Mouse (Mus musculus) brown adipose tissue, adult 24 weeks (tissue): ENCODE results near the gene Palld. TPM values are rescaled to one million over a fixed set of nuclear protein-coding genes. Genes with fewer than 3 reads are reported as not detected.

ENCODE experiments used
- H3K27ac ChIP-seq: fragments of 200-500 bp; replicated peaks from 2 replicates; pipeline ENCODE4 v1.5.1; 2012; ENCODE audit warnings: low read depth, mild to moderate bottlenecking, low read length
- H3K4me1 ChIP-seq: fragments of 200-500 bp; 2 replicates; pipeline ENCODE4 v1.6.1; 2012; ENCODE audit warnings: low read length, mixed read lengths; ENCODE audit not compliant: control insufficient read depth, insufficient read depth, insufficient read length
- H3K4me3 ChIP-seq: fragments of 200-500 bp; 2 replicates; pipeline ENCODE4 v1.5.1; 2012; ENCODE audit warnings: low read depth, mild to moderate bottlenecking, low read length, moderate library complexity; ENCODE audit not compliant: insufficient read depth
- polyA plus RNA-seq: library from polyadenylated mRNA; stranded (reverse); fragments of >200 nt; gene quantifications from 2 replicates; pipeline ENCODE4 v1.2.4, GENCODE M21; 2012; ENCODE audit not compliant: missing spikeins, insufficient read depth, insufficient read length

Palld gene
- 14.7 and 16.7 TPM in 2 replicates for polyA plus RNA-seq

DNA sequence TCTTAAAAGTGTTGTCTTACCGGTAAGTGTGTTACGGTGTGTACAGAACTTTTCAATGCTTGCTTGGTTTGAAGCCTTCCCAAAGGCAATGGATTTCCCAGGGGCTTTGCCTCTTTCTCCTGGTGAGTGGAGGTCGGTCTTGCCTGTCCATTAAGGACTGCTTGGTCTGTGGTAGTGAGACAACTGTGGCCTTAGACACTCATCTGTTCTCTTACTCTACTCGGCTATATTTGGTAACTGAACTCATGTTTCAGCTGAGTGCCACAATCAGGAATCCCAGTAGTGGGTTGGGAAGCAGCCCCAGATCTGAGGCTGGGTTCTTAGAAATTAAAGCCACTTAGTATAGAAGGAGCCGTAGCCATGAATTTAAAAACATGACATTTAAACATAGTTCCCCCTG, at the start of gene Palld:
Gene Palld, minus strand, starts transcription at position 170 of the 400 bp plus-strand sequence.
- no peak within 1 kb of the TSS for H3K4me3 ChIP-seq
- no peaks in the 10 kb centered on the region for H3K4me1 ChIP-seq
- H3K27ac ChIP-seq, result no peak within 1 kb of the TSS

DNA sequence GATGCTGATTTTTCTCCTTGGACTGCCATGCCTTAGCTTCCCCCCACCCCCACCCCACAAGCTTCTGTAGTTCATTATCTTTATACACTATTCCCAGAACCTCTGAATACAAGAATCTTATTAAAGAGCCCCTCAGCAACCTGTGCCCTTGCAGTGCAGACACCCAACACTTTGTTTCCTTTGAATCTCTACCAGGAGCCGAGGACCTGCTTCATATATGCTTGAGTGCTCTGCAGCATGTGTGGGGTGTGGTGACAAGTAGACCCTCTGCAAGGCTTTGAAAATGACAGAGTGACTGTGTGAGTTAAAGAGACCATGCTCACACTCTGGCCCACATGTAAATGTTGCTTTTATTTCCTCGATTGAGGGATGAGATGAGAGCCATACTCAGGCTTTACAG, 35.1 kb upstream of the Palld start:
- H3K27ac ChIP-seq, result no peak overlapping the region
- H3K4me3 ChIP-seq, result no peak overlapping the region
- no peaks in the 10 kb centered on the region for H3K4me1 ChIP-seq

DNA sequence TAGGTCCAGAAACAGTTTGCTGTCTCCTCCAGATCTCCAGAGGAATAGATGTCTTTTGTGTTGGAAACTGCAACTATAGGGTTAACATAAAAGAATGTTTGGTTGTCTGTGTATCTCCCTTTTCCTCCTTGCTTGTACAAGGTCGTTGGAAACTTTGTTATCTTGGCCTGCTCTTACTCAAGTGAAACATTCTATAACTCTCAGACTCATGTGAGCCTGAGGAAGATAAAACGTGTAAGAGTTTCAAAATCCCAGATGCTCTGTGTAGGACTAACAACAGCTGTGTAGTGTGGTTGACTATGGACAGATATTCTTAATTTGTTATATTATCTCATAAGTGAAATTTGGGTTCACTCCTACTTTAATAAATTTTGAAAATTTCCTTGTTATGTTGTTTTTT, 30.8 kb upstream of the Palld start:
- no peak overlapping the region for H3K27ac ChIP-seq
- H3K4me3 ChIP-seq, result no peak overlapping the region
- H3K4me1 ChIP-seq, result 0 out of 2 replicates have a peak, but pooled peaks cover 2% of the 10 kb centered on the region

DNA sequence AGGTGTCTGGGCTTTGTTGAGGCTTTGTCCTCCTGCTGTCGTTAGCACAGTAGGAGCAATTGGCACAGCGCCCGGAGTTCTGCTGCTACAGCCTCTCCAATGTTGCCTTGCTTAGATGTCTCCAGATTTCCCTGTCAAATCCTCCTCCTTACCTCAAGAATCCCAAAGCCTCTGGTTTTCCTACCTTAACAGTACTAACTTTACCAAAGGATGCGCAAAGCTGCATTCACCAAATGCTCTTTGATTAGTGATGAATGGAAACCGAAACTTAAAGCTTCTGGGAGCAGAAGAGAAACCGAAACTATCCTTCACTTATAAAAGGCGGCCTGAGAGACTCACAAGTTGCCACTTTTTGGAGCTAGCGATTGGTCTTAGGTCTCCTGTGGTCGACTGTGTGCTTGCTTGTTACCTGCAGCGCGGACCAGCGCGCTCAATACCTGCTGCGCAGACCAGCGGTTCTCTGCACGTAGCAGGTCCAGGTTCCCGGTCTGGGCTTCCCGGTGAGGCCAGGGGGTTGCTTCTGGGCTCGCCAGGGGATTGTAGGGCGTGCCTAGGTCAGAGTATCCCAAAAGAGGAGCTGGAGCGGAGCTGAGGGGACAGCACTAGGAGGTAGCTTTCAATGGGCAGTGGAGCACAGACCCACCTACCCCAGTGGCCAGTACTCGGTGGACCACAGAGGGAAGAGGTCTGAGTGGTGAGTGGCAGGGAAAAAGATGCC, 25.4 kb upstream of the Palld start, which contains the start of gene Ddx60:
Gene Ddx60, plus strand, starts transcription at position 311 of the 718 bp plus-strand sequence.
- H3K27ac ChIP-seq, result peak within 1 kb of the TSS; percentile 87
- H3K4me1 ChIP-seq, result peaks cover 2% of the 10 kb centered on the region; the same call in 1 of the 2 replicates
- peak within 1 kb of the TSS; percentile 85 for H3K4me3 ChIP-seq

DNA sequence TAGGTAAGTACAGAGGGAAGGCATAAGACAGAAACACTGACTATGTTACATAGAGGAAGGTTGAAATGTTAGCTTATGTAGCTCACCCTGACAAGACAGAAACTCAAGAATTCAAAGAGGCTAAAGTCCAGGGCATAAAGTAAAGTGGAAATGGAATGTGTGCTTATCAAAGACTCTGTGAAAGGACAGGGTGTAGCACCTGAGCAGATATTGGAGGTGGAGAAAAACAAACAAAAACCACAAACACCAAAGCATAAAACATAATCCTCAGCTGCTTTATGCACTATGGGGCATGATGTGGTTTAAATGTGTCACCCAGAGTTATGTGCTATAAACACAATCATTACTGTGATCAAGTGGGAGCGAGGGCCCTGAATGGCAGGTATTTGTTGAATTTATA, 22.0 kb upstream of the Palld start:
- Histone ChIP-seq H3K4me1 (no peaks in the 10 kb centered on the region; the same call in 1 of the 2 replicates), H3K27ac (no peak overlapping the region), H3K4me3 (no peak overlapping the region)

DNA sequence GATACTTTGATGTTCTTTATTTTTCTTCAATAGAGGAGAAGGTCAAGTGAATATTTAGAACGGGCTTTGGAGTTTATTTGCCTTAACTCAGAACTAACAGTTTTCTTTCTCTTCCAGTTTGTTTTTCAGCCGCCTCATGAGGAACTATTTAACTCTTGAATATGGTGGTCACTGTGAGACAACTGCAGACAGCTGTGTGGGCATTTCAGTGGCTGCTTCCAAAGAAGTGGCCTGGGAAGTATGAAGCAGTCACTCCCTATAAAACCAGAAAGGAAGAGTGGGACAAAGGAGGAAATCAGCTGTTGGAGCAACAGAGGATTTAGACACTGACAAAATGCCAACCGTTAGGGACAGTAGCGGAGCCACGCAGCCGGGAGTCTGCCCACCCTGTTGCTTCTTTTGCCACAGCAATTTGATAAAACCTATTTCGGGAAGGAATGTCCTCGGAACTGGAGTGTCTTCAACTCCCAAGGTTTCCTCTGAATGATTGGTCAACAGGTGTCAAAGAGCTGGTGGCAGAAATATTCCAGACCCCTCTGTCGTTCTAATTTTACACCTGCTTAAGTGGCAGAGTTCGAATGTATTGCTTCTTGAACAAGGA, 19.1 kb upstream of the Palld start:
- Histone ChIP-seq H3K4me1 (no peaks in the 10 kb centered on the region), H3K27ac (no peak overlapping the region), H3K4me3 (no peak overlapping the region)

DNA sequence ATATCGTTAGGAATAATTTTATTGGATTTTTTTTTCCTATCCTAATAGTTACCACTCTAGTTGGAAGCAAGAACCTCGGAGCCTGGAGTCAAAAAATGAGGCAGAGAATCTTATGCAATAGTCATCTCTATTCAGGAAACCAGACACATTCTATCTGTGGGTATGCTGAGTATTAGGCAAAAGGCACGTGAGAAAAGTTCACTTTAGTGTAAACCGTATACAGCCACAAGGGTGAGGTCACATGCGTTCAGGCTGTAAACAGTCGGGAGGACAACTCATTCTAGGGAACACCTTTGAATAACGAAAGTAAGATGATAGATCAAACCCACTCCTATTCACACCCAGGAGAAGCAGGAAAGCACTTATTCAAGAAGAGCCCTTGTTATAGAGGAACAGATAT, 17.9 kb upstream of the Palld start:
- Histone ChIP-seq H3K4me3 (no peak overlapping the region), H3K4me1 (no peaks in the 10 kb centered on the region), H3K27ac (no peak overlapping the region)

DNA sequence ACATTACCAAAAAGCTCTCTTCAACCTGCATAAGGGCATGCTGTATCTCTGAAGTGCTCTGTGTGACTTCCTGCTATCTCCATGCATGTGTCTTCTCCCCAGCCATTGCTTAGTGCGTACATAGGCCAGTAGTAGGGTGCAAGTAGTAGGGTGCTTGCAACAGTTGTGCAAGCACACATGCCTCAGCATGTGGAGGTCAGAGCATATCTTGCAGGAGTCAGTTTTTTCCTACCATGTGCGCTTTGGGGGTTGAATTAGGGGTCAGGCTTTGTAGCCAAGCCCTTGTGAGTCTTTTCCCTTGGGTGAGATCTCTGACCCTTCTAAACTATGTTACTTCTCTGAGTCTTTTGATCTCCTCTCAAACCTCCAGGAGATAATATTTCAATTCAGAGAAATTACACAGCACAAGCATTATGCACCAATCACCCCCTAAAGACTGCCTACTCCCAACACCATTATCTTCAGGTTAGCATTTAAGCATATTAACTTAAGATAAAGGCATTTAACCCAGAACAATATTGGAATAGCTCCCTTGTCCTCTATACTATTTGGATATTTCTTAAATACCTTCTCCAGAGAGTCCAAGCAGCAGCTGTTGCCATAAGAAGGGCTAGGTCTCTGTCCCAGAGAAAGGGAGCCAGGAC, 16.8 kb upstream of the Palld start:
- no peak overlapping the region for H3K27ac ChIP-seq
- H3K4me1 ChIP-seq, result no peaks in the 10 kb centered on the region
- no peak overlapping the region for H3K4me3 ChIP-seq

DNA sequence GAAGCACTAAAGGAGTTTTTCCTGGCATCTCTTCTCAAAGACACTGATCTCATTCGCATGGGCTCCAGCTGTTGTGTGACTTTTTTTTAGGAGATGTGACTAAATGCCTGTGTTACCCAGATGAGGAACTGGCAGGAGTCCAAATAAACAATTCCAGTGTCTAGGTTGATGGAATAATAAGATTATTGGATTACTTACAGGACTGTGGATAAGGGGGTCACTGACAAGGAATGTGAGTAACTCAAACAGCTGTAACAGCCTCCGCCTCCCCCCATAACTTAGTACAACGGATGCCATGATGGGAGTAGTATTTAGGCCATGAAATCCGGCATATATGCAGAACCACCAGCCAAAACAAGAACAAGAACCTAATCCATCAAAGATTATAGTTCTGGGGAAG, 14.8 kb upstream of the Palld start:
- H3K4me3 ChIP-seq, result no peak overlapping the region
- no peak overlapping the region for H3K27ac ChIP-seq
- no peaks in the 10 kb centered on the region for H3K4me1 ChIP-seq

DNA sequence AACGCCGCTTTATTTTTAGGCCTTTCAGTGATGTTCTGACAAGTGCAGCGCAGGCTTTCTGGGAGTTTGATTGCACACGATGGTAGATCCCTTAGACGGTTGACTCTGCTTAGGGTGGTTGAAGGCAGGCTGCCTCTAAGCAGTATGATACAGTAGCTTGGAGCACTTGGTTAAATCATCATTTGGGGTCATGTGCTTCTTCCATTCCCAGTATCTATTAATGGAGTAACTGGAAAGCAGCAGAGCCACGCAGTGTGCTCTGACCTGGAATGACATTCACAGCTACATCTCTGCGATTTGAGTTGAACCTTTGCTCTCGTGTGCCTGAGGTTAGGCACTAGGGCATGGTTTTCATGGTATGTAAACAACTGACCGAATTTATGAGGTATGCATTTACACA, 11.5 kb upstream of the Palld start:
- H3K4me3 ChIP-seq, result no peak overlapping the region
- H3K4me1 ChIP-seq, result no peaks in the 10 kb centered on the region
- no peak overlapping the region for H3K27ac ChIP-seq

DNA sequence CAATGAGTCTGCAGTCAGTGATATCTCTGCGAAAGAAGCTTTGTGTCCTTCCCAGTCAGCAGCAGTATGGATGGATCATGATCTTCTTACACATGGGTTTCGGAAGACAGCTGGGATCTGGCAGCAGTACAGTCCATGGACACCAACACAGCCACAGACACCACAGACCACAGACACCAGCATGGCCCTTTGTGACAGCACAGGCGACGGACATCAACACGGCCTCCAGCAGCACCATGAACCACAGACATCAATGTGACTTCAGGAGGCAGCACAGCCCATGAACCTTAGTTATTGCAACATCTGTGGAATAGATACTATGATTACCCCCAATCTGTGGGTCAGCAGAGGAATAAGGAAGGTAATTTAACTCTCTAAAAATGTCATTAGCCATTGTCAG, 10.3 kb upstream of the Palld start:
- Histone ChIP-seq H3K27ac (no peak overlapping the region), H3K4me3 (no peak overlapping the region), H3K4me1 (no peaks in the 10 kb centered on the region)

DNA sequence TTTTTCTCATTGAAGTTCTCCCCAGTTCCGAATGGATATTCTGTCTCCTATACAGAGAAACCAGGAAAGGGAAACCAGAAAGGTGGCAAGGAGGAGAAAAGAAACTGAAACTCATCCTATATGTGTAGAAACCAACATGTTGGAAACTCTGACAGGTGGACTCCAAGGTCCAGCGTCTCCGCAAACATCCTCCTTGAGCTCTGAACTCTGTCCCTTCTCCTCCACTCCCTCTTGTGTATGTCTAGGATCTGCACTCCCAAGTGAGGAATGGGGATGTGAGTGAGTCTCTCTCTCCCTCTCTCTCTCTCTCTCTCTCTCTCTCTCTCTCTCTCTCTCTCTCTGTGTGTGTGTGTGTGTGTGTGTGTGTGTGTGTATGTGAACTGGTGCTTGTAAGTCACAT, 6.8 kb upstream of the Palld start:
- Histone ChIP-seq H3K27ac (no peak overlapping the region), H3K4me3 (no peak overlapping the region), H3K4me1 (no peaks in the 10 kb centered on the region)

DNA sequence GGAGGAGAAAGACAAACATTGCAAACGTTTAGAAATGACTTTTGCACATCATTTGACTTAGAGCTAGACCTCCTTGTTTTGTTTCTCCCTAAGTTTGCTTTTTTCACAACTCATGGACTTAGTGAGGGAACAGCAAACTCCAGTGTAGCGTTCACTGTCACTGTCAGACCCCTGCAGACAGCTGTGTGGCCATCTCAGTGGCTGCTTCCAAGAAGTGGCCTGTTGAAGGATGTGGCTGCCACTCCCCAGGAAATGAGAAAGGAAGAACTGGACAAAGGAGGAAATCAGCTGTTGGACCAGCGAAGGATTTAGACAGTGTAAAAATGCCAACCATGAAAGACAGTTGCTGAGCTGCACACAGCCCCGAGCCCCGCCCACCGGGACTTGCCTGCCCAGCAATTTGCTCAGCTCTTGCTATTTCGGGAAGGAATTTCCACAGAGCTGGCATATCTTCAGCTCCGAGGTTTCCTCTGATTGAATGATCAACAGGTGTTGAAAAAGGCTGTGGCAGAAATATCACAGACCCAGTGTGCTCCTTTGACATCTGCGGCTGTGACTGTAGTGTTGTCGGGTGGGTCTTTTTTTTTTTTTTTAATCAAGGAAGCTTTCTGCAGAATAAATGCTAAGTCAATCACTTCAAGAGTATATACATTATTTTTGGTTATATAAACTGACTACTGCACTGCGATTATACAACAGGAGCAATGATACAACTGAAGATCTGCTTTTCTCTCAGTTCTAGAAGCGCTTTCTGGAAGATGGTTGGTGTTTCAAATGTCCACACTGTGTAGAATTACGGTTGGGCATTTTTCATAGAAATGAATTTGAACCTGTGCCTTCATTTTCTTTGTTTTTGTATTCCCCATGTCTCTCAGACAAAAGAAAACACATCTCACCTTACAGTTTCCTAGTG, 6.1 kb upstream of the Palld start:
- Histone ChIP-seq H3K27ac (no peak overlapping the region), H3K4me1 (no peaks in the 10 kb centered on the region), H3K4me3 (no peak overlapping the region)

DNA sequence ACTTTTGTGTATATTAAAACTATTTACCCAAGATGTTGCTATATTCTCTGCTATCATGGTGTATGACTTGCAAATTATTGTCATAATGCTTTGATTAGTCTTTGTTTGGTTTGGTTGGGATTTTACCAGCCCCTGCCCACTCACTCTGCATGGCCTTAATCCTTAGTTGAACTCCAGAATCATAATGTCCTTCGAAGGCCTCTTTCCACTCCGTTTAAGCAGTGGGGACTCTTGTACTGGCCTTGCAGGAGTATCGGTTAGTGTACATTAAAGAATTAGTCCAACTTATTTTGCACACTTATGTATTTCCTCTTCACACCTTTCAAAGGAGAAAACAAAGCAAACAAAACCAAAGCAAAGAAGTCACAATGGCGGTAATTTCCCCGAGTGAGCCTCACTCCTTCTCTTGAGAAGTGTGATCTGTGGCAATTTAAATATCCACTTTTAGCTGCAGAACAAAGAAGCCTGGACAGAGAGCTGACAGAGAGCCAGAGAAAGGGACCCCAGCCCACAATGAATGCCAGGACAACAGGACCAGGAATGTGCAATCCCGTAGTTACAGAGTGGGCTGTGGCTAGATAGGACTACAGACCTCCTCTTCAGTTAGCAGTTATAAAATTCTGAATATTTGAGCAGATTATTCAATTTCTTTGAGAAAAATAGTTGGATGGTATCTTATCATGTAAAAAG, 1.3 kb downstream of the Palld start:
- Histone ChIP-seq H3K27ac (no peak overlapping the region), H3K4me1 (no peaks in the 10 kb centered on the region), H3K4me3 (no peak overlapping the region)
